Mouse (Mus musculus): Measurements from ENCODE around the gene B3galt1.

B3galt1 gene

GRCm38 (mm10) chr2:67730771-67731170 lies 165.1 kb downstream of the B3galt1 start:
- no peak for DNase-seq (ENCODE audit: low spot score in 2 of 2)

- no peak for DNase-seq (ENCODE audit: low spot score in 2 of 2)
Measured at GRCm38 (mm10) chr2:67751585-67751984, 185.9 kb downstream of the B3galt1 start.

- DNase-seq (ENCODE audit: low spot score in 2 of 2) = no peak
Measured at GRCm38 (mm10) chr2:67756507-67756906, 190.8 kb downstream of the B3galt1 start.

- no peak for DNase-seq (ENCODE audit: low spot score in 2 of 2)
Measured at GRCm38 (mm10) chr2:67787536-67787935, 221.9 kb downstream of the B3galt1 start.

- DNase-seq (ENCODE audit: low spot score in 2 of 2) = no peak
Measured at GRCm38 (mm10) chr2:67797561-67797960, 231.9 kb downstream of the B3galt1 start.

GRCm38 (mm10) chr2:67799981-67800380 lies 234.3 kb downstream of the B3galt1 start:
- no peak for DNase-seq (ENCODE audit: low spot score in 2 of 2)

- no peak for DNase-seq (ENCODE audit: low spot score in 2 of 2)
Measured at GRCm38 (mm10) chr2:67816149-67816548, 250.5 kb downstream of the B3galt1 start.

GRCm38 (mm10) chr2:67818014-67818413 lies 252.3 kb downstream of the B3galt1 start:
- DNase-seq (ENCODE audit: low spot score in 2 of 2) = no peak

- DNase-seq (ENCODE audit: low spot score in 2 of 2) = no peak
Measured at GRCm38 (mm10) chr2:67822360-67822759, 256.7 kb downstream of the B3galt1 start.

- DNase-seq (ENCODE audit: low spot score in 2 of 2) = no peak
Measured at GRCm38 (mm10) chr2:67827697-67828096, 262.0 kb downstream of the B3galt1 start.

- no peak for DNase-seq (ENCODE audit: low spot score in 2 of 2)
Measured at GRCm38 (mm10) chr2:67829055-67829915, 263.6 kb downstream of the B3galt1 start.

GRCm38 (mm10) chr2:67847806-67848205 lies 282.1 kb downstream of the B3galt1 start:
- no peak for DNase-seq (ENCODE audit: low spot score in 2 of 2)

- DNase-seq (ENCODE audit: low spot score in 2 of 2) = no peak
Measured at GRCm38 (mm10) chr2:67850725-67851124, 285.1 kb downstream of the B3galt1 start.

GRCm38 (mm10) chr2:67858340-67858739 lies 292.7 kb downstream of the B3galt1 start:
- no peak for DNase-seq (ENCODE audit: low spot score in 2 of 2)

GRCm38 (mm10) chr2:67859004-67859403 lies 293.3 kb downstream of the B3galt1 start:
- no peak for DNase-seq (ENCODE audit: low spot score in 2 of 2)

- no peak for DNase-seq (ENCODE audit: low spot score in 2 of 2)
Measured at GRCm38 (mm10) chr2:67873368-67873767, 307.7 kb downstream of the B3galt1 start.

GRCm38 (mm10) chr2:67879836-67880235 lies 314.2 kb downstream of the B3galt1 start:
- no peak for DNase-seq (ENCODE audit: low spot score in 2 of 2)

- no peak for DNase-seq (ENCODE audit: low spot score in 2 of 2)
Measured at GRCm38 (mm10) chr2:67881713-67882281, 316.1 kb downstream of the B3galt1 start.

- DNase-seq (ENCODE audit: low spot score in 2 of 2) = no peak
Measured at GRCm38 (mm10) chr2:67897956-67898689, 332.5 kb downstream of the B3galt1 start.

- no peak for DNase-seq (ENCODE audit: low spot score in 2 of 2)
Measured at GRCm38 (mm10) chr2:67901574-67901973, 335.9 kb downstream of the B3galt1 start.

GRCm38 (mm10) chr2:67902651-67903292 lies 337.1 kb downstream of the B3galt1 start:
- DNase-seq (ENCODE audit: low spot score in 2 of 2) = no peak

GRCm38 (mm10) chr2:67903769-67904168 lies 338.1 kb downstream of the B3galt1 start:
- DNase-seq (ENCODE audit: low spot score in 2 of 2) = no peak
